Mouse (Mus musculus) liver, embryonic 14.5 days (tissue): ENCODE results near the gene Itpr1. TPM values are rescaled to one million over a fixed set of nuclear protein-coding genes. Genes with fewer than 3 reads are reported as not detected.

ENCODE experiments used
- ATAC-seq: fragments of 200-750 bp; cut with Nextera tagmentation; 2 replicates; pipeline ENCODE4 v1.8.0; 2017; ENCODE audit warnings: moderate number of reproducible peaks, mild to moderate bottlenecking, moderate library complexity; ENCODE audit not compliant: insufficient read depth
- DNase-seq, 3 experiments: peaks; one replicate each; pipeline ENCODE4 v3.0.0-alpha.2; 2012 to 2013; ENCODE audit warnings: low read depth in 3 of 3, low spot score in 3 of 3
- H3K27ac ChIP-seq: fragments of 300-500 bp; sonication (generic); 2 replicates; pipeline ENCODE4 v1.5.1; 2014; ENCODE audit warnings: moderate library complexity, mild to moderate bottlenecking, control low read depth, inconsistent platforms
- H3K27me3 ChIP-seq: fragments of 300-500 bp; sonication (generic); 2 replicates; pipeline ENCODE4 v1.6.1; 2014; ENCODE audit warnings: mild to moderate bottlenecking, low read length, moderate library complexity; ENCODE audit not compliant: control insufficient read depth, insufficient read depth
- H3K36me3 ChIP-seq: fragments of 300-500 bp; sonication (generic); replicated peaks from 2 replicates; pipeline ENCODE4 v1.6.1; 2014; ENCODE audit warnings: low read depth; ENCODE audit not compliant: control insufficient read depth, insufficient read depth
- H3K4me1 ChIP-seq, 2 experiments: fragments of 200-500 bp in 1 of 2; fragments of 300-500 bp in 1 of 2; sonication (generic) in 1 of 2; replicated peaks; 2 replicates each; pipeline ENCODE4 v1.6.1; 2012 to 2014; ENCODE audit warnings: antibody characterized with exemption in 1 of 2, inconsistent platforms in 1 of 2, low read length in 1 of 2; ENCODE audit not compliant: control insufficient read depth in 2 of 2, insufficient read depth in 2 of 2
- H3K4me2 ChIP-seq: fragments of 300-500 bp; sonication (generic); 2 replicates; pipeline ENCODE4 v1.6.1; 2014; ENCODE audit warnings: low read depth, mild to moderate bottlenecking, control low read depth, moderate library complexity
- H3K4me3 ChIP-seq, 2 experiments: fragments of 200-500 bp in 1 of 2; fragments of 300-500 bp in 1 of 2; sonication (generic) in 1 of 2; 2 replicates each; pipeline ENCODE4 v1.5.1; 2012 to 2014; ENCODE audit warnings: low read depth in 2 of 2, low read length in 2 of 2, mild to moderate bottlenecking in 2 of 2, control low read depth in 1 of 2, inconsistent platforms in 1 of 2, moderate library complexity in 1 of 2; ENCODE audit not compliant: insufficient read depth in 1 of 2
- H3K9ac ChIP-seq: fragments of 300-500 bp; sonication (generic); replicated peaks from 2 replicates; pipeline ENCODE4 v1.6.1; 2014; ENCODE audit warnings: mild to moderate bottlenecking, control low read depth, moderate library complexity
- H3K9me3 ChIP-seq: fragments of 300-500 bp; sonication (generic); 2 replicates; pipeline ENCODE4 v1.6.1; 2016; ENCODE audit warnings: low read length, mixed read lengths; ENCODE audit not compliant: control insufficient read depth
- CTCF ChIP-seq: IDR thresholded peaks from 2 replicates; pipeline ENCODE4 v1.5.1; 2016; ENCODE audit warnings: antibody characterized with exemption, low read depth, control low read depth
- EP300 ChIP-seq: IDR thresholded peaks from 2 replicates; pipeline ENCODE4 v1.6.1; 2016; ENCODE audit warnings: antibody characterized with exemption, low read depth
- WGBS: fragments of 180-500 bp; shearing (Covaris S2); extraction: QIAGEN DNeasy Blood & Tissue Kit; methylation state at CpG from one replicate; pipeline ENCODE4 v1.1.7; 2014; ENCODE audit not compliant: insufficient replicate concordance; 5-methylcytosine and 5-hydroxymethylcytosine counted together
- polyA plus RNA-seq, 2 experiments: library from polyadenylated mRNA; depleted of rRNA in 1 of 2; stranded (reverse) in 1 of 2; unstranded in 1 of 2; fragments of >200 nt; fragmentation: Nextera tagmentation in 1 of 2; extraction: Ambion mirVana in 1 of 2; gene quantifications; 2 replicates each; pipeline versions ENCODE4 v1.2.1 to v1.2.3; 2012 to 2014

Gene Itpr1
- polyA plus RNA-seq, 2 experiments = 1.6 to 3.1 TPM

DNA sequence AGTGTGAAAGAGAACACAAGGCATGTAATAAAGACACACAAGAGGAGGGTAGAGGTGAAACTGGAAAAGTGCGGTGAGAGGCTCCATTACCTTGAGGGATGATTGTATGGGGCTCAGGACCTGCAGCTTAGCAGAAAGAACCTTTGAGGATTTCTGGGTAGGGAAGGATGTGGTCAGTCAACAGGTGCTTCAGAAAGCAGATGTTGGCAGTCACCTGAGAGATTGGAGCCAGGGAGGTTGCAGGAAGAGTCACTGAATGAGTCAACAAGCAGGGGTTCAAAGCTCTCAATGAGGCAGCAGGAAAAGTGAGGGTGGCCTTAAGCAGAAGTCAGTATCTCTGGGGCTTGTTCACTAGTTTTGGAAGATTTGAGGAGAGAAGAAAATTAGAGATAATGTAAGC lies 101.1 kb downstream of the Itpr1 start:
- Histone ChIP-seq H3K27me3 (no peaks in the 10 kb centered on the region), H3K27ac (no peak overlapping the region), H3K4me2 (no peak overlapping the region), H3K4me1 (no peaks in the 10 kb centered on the region), H3K4me3 (no peak overlapping the region), H3K9ac (no peak overlapping the region), H3K9me3 (no peaks in the 10 kb centered on the region), H3K36me3 (no peaks in the 10 kb centered on the region)
- ATAC-seq (no peak), DNase-seq (no peak)
- WGBS = 59% methylated on average over 1 of the region's 1 CpGs
- TF ChIP-seq EP300 (no peak), CTCF (no peak)

DNA sequence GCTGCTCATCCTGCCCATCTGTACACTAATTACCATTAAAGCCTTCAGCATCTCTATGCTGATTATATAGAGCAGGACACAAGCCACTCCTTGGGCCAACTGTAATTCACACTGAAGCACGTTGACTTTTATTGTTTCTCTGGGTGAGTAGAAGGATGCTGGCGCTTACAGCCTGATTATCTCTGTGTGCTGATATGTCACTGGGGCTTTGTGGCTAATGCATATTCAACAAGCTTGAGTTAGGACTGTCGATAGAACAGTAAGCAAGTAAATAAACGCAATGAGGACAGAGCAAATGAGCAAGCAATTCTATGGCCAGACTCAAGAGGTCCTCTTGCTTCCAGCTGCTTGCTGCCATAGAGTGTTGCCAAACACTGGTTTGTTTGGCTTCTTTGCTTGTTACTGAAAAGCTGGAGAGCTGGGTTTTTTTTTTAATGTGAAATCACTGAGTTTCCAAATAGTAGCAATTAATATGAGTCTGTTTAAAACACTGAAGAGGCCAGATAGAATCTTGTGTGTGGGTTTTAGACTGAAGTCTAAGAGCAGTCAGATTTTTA lies 103.5 kb downstream of the Itpr1 start:
- Histone ChIP-seq H3K4me2 (no peak overlapping the region), H3K27me3 (no peaks in the 10 kb centered on the region), H3K9ac (no peak overlapping the region), H3K4me1 (no peaks in the 10 kb centered on the region), H3K4me3 (no peak overlapping the region), H3K9me3 (no peaks in the 10 kb centered on the region), H3K36me3 (no peaks in the 10 kb centered on the region), H3K27ac (no peak overlapping the region)
- 58% methylated on average over 4 of the region's 4 CpGs for WGBS
- DNase-seq (no peak), ATAC-seq (no peak)
- TF ChIP-seq EP300 (no peak), CTCF (no peak)

DNA sequence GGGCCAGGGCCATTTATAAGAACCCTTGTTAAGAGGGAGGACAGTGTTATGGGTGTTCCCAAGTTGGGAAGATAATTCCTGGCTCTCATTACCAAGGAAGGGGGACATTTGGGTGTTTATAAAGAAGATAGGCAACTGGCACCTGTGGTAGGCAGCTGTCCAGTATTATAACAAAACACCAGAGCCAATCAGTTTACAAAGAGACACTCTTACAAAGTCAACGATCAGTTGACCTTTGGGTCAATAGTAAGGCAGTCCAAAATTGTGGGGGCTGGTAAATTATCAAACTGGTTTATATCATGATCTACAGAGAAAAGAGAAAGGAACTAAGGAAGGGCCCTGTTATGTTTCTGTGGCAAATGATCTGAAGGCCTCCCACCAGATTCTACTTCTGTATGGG lies 104.1 kb downstream of the Itpr1 start:
- no peak for TF ChIP-seq CTCF
- no peak for TF ChIP-seq EP300
- H3K27ac ChIP-seq = no peak overlapping the region
- DNase-seq (no peak), ATAC-seq (no peak)
- H3K4me2 ChIP-seq = no peak overlapping the region
- H3K4me3 ChIP-seq = no peak overlapping the region
- H3K4me1 ChIP-seq = no peaks in the 10 kb centered on the region
- H3K9ac ChIP-seq = no peak overlapping the region
- H3K36me3 ChIP-seq = no peaks in the 10 kb centered on the region
- H3K27me3 ChIP-seq = no peaks in the 10 kb centered on the region
- no peaks in the 10 kb centered on the region for H3K9me3 ChIP-seq
- 67% methylated on average over 1 of the region's 1 CpGs for WGBS

DNA sequence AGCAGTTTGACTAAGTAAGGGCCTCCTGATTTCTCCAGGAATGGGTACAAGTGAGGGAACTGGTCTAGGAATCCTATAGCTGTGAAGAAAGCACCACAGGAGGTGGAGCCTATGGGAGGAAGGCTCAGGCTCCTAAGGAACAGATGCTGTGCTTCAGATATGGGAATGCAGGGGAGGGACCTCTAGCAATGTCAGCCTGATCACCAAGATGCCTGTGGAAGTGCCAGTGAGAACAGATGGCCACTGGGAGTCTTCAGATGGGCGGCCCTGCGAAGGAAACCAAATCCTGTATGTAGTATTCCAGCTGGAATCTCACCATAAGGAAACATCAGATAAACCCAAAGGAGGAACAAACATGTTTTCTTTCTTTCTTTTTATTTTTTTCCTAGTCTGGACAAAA lies 108.8 kb downstream of the Itpr1 start:
- no peak for DNase-seq
- H3K4me3 ChIP-seq = no peak overlapping the region
- TF ChIP-seq EP300 (no peak), CTCF (no peak)
- no peak overlapping the region for H3K9ac ChIP-seq
- 61% methylated on average over 2 of the region's 2 CpGs for WGBS
- H3K9me3 ChIP-seq = no peaks in the 10 kb centered on the region
- no peaks in the 10 kb centered on the region for H3K36me3 ChIP-seq
- H3K27me3 ChIP-seq = no peaks in the 10 kb centered on the region
- no peak overlapping the region for H3K4me2 ChIP-seq
- H3K27ac ChIP-seq = no peak overlapping the region
- H3K4me1 ChIP-seq = peaks cover 0 to 3% of the 10 kb centered on the region in 2 experiments; a peak in 2 of 4 replicates
- no peak for ATAC-seq

DNA sequence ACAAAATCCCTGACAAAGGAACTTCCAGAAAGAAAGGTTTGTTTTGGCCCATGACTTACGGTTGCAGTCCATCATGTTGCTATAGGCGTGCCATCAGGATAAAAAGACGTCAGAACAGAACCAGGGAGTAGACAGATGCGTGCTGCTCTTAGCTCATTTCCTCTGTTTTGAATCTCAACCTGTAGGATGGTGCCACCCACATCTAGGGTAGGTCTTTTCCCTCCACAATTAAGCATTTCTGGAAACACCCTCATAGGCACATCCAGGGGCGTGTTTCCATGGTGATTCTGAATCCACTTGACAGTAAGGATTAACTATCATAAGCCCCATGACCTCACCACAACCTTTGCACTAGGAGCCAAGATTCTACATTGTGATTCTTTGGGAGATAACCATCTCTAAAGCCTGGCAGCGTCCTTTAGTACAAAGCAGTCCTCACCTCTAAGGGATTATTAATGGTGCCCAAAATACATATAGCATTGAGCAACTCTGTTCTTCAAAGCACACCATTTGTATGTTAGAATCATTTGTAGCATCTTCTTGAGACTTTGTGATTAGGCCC lies 111.6 kb downstream of the Itpr1 start:
- Histone ChIP-seq H3K4me2 (no peak overlapping the region), H3K36me3 (no peaks in the 10 kb centered on the region), H3K27ac (no peak overlapping the region), H3K4me3 (no peak overlapping the region), H3K9ac (no peak overlapping the region), H3K27me3 (no peaks in the 10 kb centered on the region), H3K4me1 (peaks cover 0 to 3% of the 10 kb centered on the region in 2 experiments; a peak in 2 of 4 replicates), H3K9me3 (no peaks in the 10 kb centered on the region)
- TF ChIP-seq EP300 = no peak
- no peak for TF ChIP-seq CTCF
- ATAC-seq (no peak), DNase-seq (no peak)
- WGBS = 64% methylated on average over 6 of the region's 6 CpGs
